Mouse (Mus musculus): ENCODE results near the gene Nox4. TPM values are rescaled to one million over a fixed set of nuclear protein-coding genes. Genes with fewer than 3 reads are reported as not detected.

Gene Nox4
- polyA plus RNA-seq, 1 experiment from 2014 or later, result 2.5 TPM

DNA sequence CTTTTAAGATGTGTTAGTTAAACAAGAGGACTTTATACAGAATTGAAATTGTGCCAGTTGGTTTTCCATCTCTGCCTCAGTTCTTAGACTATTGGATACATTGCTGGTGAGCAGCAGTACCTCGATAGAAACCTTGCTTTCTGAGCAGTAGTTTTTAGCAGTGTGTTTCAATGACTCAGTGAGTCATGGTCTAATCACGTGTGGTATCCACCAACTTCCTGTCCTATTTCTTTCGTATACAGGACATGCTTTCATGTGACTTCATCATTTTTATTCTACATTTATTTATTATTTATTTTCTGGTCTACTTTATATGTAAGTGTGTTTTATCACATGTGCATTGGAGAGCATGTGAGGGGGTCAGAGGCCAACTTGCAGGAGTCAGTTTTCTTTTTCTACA, 99.7 kb downstream of the Nox4 start:
- no peak for DNase-seq (ENCODE audit: low spot score)
- no peak overlapping the region for H3K27ac ChIP-seq (ENCODE audit: low read depth, low read length)
- no peaks in the 10 kb centered on the region for H3K27me3 ChIP-seq (ENCODE audit: control insufficient read depth, insufficient read depth, low read length)
- no peaks in the 10 kb centered on the region for H3K4me1 ChIP-seq (ENCODE audit: control insufficient read depth, insufficient read depth, low read length)
- WGBS, result 84% methylated on average over 3 of the region's 3 CpGs
- H3K36me3 ChIP-seq (ENCODE audit: control insufficient read depth, insufficient read depth, low read length), result no peaks in the 10 kb centered on the region
- H3K9ac ChIP-seq (ENCODE audit: low read length), result no peak overlapping the region
- H3K9me3 ChIP-seq (ENCODE audit: control insufficient read depth, low read length), result no peaks in the 10 kb centered on the region
- H3K4me2 ChIP-seq (ENCODE audit: low read depth), result no peak overlapping the region
- no peak for ATAC-seq (ENCODE audit: insufficient read depth, low FRiP score, low TSS enrichment)
- H3K4me3 ChIP-seq (ENCODE audit: low read depth, low read length), result no peak overlapping the region

DNA sequence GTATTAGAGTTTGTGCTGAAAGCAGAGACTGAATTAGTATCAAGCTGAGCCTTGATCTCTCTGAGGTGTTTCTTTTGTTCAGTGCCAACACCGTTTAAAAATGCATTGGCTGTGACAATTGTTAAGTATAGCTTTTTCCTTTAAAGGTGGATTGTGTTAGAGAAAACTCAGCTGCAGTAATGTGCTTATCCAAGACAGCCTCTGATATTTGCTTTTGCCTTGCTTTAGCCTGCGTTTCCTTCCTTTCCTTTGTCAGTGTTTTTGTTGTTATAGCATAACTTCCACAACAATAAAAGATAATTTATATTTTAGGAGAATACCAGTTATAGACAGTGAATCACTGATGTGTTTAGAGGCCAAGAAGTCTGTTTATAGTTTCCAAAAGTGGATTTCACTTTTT, 106.9 kb downstream of the Nox4 start:
- WGBS, result 53% methylated on average over 2 of the region's 2 CpGs
- no peaks in the 10 kb centered on the region for H3K4me1 ChIP-seq (ENCODE audit: control insufficient read depth, insufficient read depth, low read length)
- H3K36me3 ChIP-seq (ENCODE audit: control insufficient read depth, insufficient read depth, low read length), result no peaks in the 10 kb centered on the region
- H3K27me3 ChIP-seq (ENCODE audit: control insufficient read depth, insufficient read depth, low read length), result no peaks in the 10 kb centered on the region
- H3K4me2 ChIP-seq (ENCODE audit: low read depth), result no peak overlapping the region
- H3K27ac ChIP-seq (ENCODE audit: low read depth, low read length), result no peak overlapping the region
- H3K9ac ChIP-seq (ENCODE audit: low read length), result no peak overlapping the region
- ATAC-seq (ENCODE audit: insufficient read depth, low FRiP score, low TSS enrichment), result no peak
- no peaks in the 10 kb centered on the region for H3K9me3 ChIP-seq (ENCODE audit: control insufficient read depth, low read length)
- no peak for DNase-seq (ENCODE audit: low spot score)
- H3K4me3 ChIP-seq (ENCODE audit: low read depth, low read length), result no peak overlapping the region

GRCm38 (mm10) chr7:87367834-87368233, 121.9 kb downstream of the Nox4 start:
- no peak for ATAC-seq (ENCODE audit: insufficient read depth, low FRiP score, low TSS enrichment)
- Histone ChIP-seq H3K4me1 (ENCODE audit: control insufficient read depth, insufficient read depth, low read length) (no peaks in the 10 kb centered on the region), H3K4me2 (ENCODE audit: low read depth) (no peak overlapping the region), H3K9ac (ENCODE audit: low read length) (no peak overlapping the region), H3K27me3 (ENCODE audit: control insufficient read depth, insufficient read depth, low read length) (no peaks in the 10 kb centered on the region), H3K9me3 (ENCODE audit: control insufficient read depth, low read length) (no peaks in the 10 kb centered on the region), H3K36me3 (ENCODE audit: control insufficient read depth, insufficient read depth, low read length) (no peaks in the 10 kb centered on the region), H3K27ac (ENCODE audit: low read depth, low read length) (no peak overlapping the region), H3K4me3 (ENCODE audit: low read depth, low read length) (no peak overlapping the region)
- DNase-seq (ENCODE audit: low spot score), result no peak

GRCm38 (mm10) chr7:87369131-87369530, 123.2 kb downstream of the Nox4 start:
- no peaks in the 10 kb centered on the region for H3K27me3 ChIP-seq (ENCODE audit: control insufficient read depth, insufficient read depth, low read length)
- H3K4me1 ChIP-seq (ENCODE audit: control insufficient read depth, insufficient read depth, low read length), result no peaks in the 10 kb centered on the region
- no peak for ATAC-seq (ENCODE audit: insufficient read depth, low FRiP score, low TSS enrichment)
- H3K4me2 ChIP-seq (ENCODE audit: low read depth), result no peak overlapping the region
- H3K9ac ChIP-seq (ENCODE audit: low read length), result no peak overlapping the region
- H3K9me3 ChIP-seq (ENCODE audit: control insufficient read depth, low read length), result no peaks in the 10 kb centered on the region
- no peak overlapping the region for H3K4me3 ChIP-seq (ENCODE audit: low read depth, low read length)
- no peak for DNase-seq (ENCODE audit: low spot score)
- no peaks in the 10 kb centered on the region for H3K36me3 ChIP-seq (ENCODE audit: control insufficient read depth, insufficient read depth, low read length)
- 90% methylated on average over 1 of the region's 1 CpGs for WGBS
- H3K27ac ChIP-seq (ENCODE audit: low read depth, low read length), result no peak overlapping the region

- no peaks in the 10 kb centered on the region for H3K9me3 ChIP-seq (ENCODE audit: control insufficient read depth, low read length)
- H3K9ac ChIP-seq (ENCODE audit: low read length), result no peak overlapping the region
- DNase-seq (ENCODE audit: low spot score) (no peak), ATAC-seq (ENCODE audit: insufficient read depth, low FRiP score, low TSS enrichment) (no peak)
- H3K36me3 ChIP-seq (ENCODE audit: control insufficient read depth, insufficient read depth, low read length), result no peaks in the 10 kb centered on the region
- no peak overlapping the region for H3K4me3 ChIP-seq (ENCODE audit: low read depth, low read length)
- no peaks in the 10 kb centered on the region for H3K4me1 ChIP-seq (ENCODE audit: control insufficient read depth, insufficient read depth, low read length)
- H3K4me2 ChIP-seq (ENCODE audit: low read depth), result no peak overlapping the region
- H3K27me3 ChIP-seq (ENCODE audit: control insufficient read depth, insufficient read depth, low read length), result no peaks in the 10 kb centered on the region
- H3K27ac ChIP-seq (ENCODE audit: low read depth, low read length), result no peak overlapping the region
- WGBS, result 90% methylated on average over 2 of the region's 2 CpGs
These were observed 124.9 kb downstream of the Nox4 start for GRCm38 (mm10) chr7:87370789-87371188.

DNA sequence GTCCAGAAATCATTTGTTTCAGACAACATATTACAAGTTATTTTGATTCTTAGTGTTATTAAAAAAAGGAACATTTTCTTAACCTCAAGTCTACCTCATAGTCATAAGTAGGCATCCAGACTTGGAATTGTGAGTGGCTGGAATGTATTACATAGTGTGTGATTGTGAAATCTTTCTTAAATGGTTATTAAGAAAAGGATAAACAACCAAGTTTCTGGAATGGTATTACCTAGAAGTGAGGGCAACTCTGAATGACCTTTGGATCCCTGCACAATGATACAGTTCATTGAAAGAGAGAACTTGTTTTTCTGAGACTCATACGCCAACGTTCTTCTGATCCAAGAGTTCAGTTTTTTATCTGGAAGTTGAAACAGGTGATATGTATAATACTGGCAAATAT, 125.4 kb downstream of the Nox4 start:
- no peaks in the 10 kb centered on the region for H3K9me3 ChIP-seq (ENCODE audit: control insufficient read depth, low read length)
- H3K9ac ChIP-seq (ENCODE audit: low read length), result no peak overlapping the region
- ATAC-seq (ENCODE audit: insufficient read depth, low FRiP score, low TSS enrichment), result no peak
- H3K27me3 ChIP-seq (ENCODE audit: control insufficient read depth, insufficient read depth, low read length), result no peaks in the 10 kb centered on the region
- 88% methylated on average over 2 of the region's 2 CpGs for WGBS
- no peaks in the 10 kb centered on the region for H3K36me3 ChIP-seq (ENCODE audit: control insufficient read depth, insufficient read depth, low read length)
- no peak overlapping the region for H3K27ac ChIP-seq (ENCODE audit: low read depth, low read length)
- DNase-seq (ENCODE audit: low spot score), result no peak
- H3K4me3 ChIP-seq (ENCODE audit: low read depth, low read length), result no peak overlapping the region
- no peak overlapping the region for H3K4me2 ChIP-seq (ENCODE audit: low read depth)
- H3K4me1 ChIP-seq (ENCODE audit: control insufficient read depth, insufficient read depth, low read length), result no peaks in the 10 kb centered on the region

DNA sequence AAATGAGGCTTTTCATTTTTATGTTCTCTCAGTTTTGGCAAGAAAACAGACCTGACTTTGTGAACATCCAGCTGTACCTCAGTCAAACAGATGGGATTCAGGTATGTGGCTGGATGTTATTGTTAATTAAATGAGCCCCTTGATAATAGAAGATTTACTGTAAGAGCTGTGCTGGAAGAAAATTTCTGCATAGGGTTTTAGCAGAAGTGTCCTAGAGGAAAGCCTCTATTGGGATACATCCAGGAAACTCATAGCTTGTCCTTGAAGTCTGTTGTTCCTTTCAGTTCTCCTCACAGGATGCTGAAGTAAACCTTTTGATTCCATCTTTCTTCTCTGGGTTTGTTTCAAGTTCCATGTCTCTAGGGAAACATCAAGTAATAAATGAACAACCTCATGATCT, 128.4 kb downstream of the Nox4 start:
- Histone ChIP-seq H3K9me3 (ENCODE audit: control insufficient read depth, low read length) (no peaks in the 10 kb centered on the region), H3K4me2 (ENCODE audit: low read depth) (no peak overlapping the region), H3K36me3 (ENCODE audit: control insufficient read depth, insufficient read depth, low read length) (no peaks in the 10 kb centered on the region), H3K27me3 (ENCODE audit: control insufficient read depth, insufficient read depth, low read length) (no peaks in the 10 kb centered on the region), H3K9ac (ENCODE audit: low read length) (no peak overlapping the region), H3K4me1 (ENCODE audit: control insufficient read depth, insufficient read depth, low read length) (no peaks in the 10 kb centered on the region), H3K27ac (ENCODE audit: low read depth, low read length) (no peak overlapping the region), H3K4me3 (ENCODE audit: low read depth, low read length) (no peak overlapping the region)
- ATAC-seq (ENCODE audit: insufficient read depth, low FRiP score, low TSS enrichment) (no peak), DNase-seq (ENCODE audit: low spot score) (no peak)

DNA sequence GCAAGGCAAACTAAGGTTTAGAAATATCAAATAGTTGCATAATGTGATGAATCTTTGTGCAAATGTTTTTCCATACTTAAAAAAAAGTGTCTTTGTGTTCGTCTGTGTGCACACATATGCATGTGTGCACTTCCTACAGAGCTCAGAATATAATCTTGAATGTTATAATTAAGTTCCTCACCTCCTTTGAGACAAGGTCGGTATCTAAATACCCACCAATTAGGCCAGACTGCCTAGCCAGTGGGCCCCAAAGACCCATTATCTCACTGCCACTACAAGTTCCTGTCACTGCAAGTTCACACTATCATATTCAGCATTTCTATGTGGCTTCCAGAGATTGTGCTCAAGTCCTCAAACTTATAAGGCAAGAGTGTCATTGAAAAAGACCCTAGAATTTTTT, 129.0 kb downstream of the Nox4 start:
- Histone ChIP-seq H3K4me1 (ENCODE audit: control insufficient read depth, insufficient read depth, low read length) (no peaks in the 10 kb centered on the region), H3K27me3 (ENCODE audit: control insufficient read depth, insufficient read depth, low read length) (no peaks in the 10 kb centered on the region), H3K27ac (ENCODE audit: low read depth, low read length) (no peak overlapping the region), H3K4me3 (ENCODE audit: low read depth, low read length) (no peak overlapping the region), H3K4me2 (ENCODE audit: low read depth) (no peak overlapping the region), H3K9ac (ENCODE audit: low read length) (no peak overlapping the region), H3K36me3 (ENCODE audit: control insufficient read depth, insufficient read depth, low read length) (no peaks in the 10 kb centered on the region), H3K9me3 (ENCODE audit: control insufficient read depth, low read length) (no peaks in the 10 kb centered on the region)
- DNase-seq (ENCODE audit: low spot score) (no peak), ATAC-seq (ENCODE audit: insufficient read depth, low FRiP score, low TSS enrichment) (no peak)
- WGBS, result 69% methylated on average over 2 of the region's 2 CpGs

GRCm38 (mm10) chr7:87397023-87397422, 151.1 kb downstream of the Nox4 start:
- 89% methylated on average over 7 of the region's 7 CpGs for WGBS
- H3K36me3 ChIP-seq (ENCODE audit: control insufficient read depth, insufficient read depth, low read length), result no peaks in the 10 kb centered on the region
- H3K9ac ChIP-seq (ENCODE audit: low read length), result no peak overlapping the region
- no peaks in the 10 kb centered on the region for H3K27me3 ChIP-seq (ENCODE audit: control insufficient read depth, insufficient read depth, low read length)
- ATAC-seq (ENCODE audit: insufficient read depth, low FRiP score, low TSS enrichment) (no peak), DNase-seq (ENCODE audit: low spot score) (no peak)
- no peak overlapping the region for H3K4me2 ChIP-seq (ENCODE audit: low read depth)
- no peak overlapping the region for H3K4me3 ChIP-seq (ENCODE audit: low read depth, low read length)
- no peaks in the 10 kb centered on the region for H3K4me1 ChIP-seq (ENCODE audit: control insufficient read depth, insufficient read depth, low read length)
- no peaks in the 10 kb centered on the region for H3K9me3 ChIP-seq (ENCODE audit: control insufficient read depth, low read length)
- H3K27ac ChIP-seq (ENCODE audit: low read depth, low read length), result no peak overlapping the region
